Comparison of ENCODE assay signal across 26 mouse cellular contexts in genomic region chr19:43477436-43477835, GRCm38 (mm10).
"Had no signal": no experiment of that assay in that cellular context is flagged by ENCODE, and none has a peak within 500 bp of the region (broad histone marks: within the 10 kb centered on the region; RNA-seq: fewer than 3 reads in every experiment).

No protein-coding gene starts in this region.

- ATAC-seq: hindbrain, postnatal 0 days; intestine, embryonic 16.5 days; liver, embryonic 12.5 days had no signal

- H3K4me2 ChIP-seq: heart, embryonic 11.5 days; heart, embryonic 15.5 days; hindbrain, embryonic 13.5 days; hindbrain, embryonic 15.5 days; kidney, embryonic 15.5 days; limb, embryonic 13.5 days; limb, embryonic 15.5 days; liver, embryonic 12.5 days had no signal

- DNase-seq: gastrocnemius, postnatal 14 days; gastrocnemius, postnatal 36 days; heart, adult 11 months; heart, adult 2 months; heart, postnatal 14 days; heart, postnatal 36 days; kidney, adult 11 months; kidney, adult 2 months; kidney, adult 9 months; kidney, postnatal 14 days; kidney, postnatal 36 days; layer of hippocampus, adult 9-11 months; layer of hippocampus, postnatal 36 days; left cerebral cortex, postnatal 4 days had no signal

- H3K27ac ChIP-seq: heart, adult 2 months; heart, embryonic 13.5 days; heart, embryonic 15.5 days; hindbrain, embryonic 13.5 days; hindbrain, embryonic 15.5 days; hindbrain, postnatal 0 days; kidney, embryonic 15.5 days; kidney, postnatal 0 days; limb, embryonic 13.5 days; limb, embryonic 15.5 days; liver, embryonic 12.5 days had no signal

- H3K4me1 ChIP-seq: hindbrain, embryonic 15.5 days; kidney, embryonic 15.5 days had no signal

- H3K9ac ChIP-seq: heart, embryonic 13.5 days; heart, embryonic 15.5 days; hindbrain, embryonic 13.5 days; hindbrain, embryonic 15.5 days; kidney, embryonic 15.5 days; limb, embryonic 13.5 days; limb, embryonic 15.5 days; liver, embryonic 12.5 days had no signal

- H3K4me3 ChIP-seq: heart, adult 2 months; heart, embryonic 13.5 days; heart, embryonic 15.5 days; hindbrain, embryonic 13.5 days; hindbrain, embryonic 15.5 days; kidney, embryonic 15.5 days; limb, embryonic 13.5 days; limb, embryonic 15.5 days; liver, embryonic 12.5 days had no signal

- H3K9me3 ChIP-seq: heart, embryonic 13.5 days; heart, embryonic 15.5 days; hindbrain, embryonic 13.5 days; hindbrain, embryonic 15.5 days; kidney, embryonic 15.5 days; limb, embryonic 13.5 days; limb, embryonic 15.5 days; liver, embryonic 12.5 days had no signal

- H3K27me3 ChIP-seq: heart, embryonic 13.5 days; hindbrain, embryonic 13.5 days; hindbrain, embryonic 15.5 days; kidney, embryonic 15.5 days; limb, embryonic 13.5 days; limb, embryonic 15.5 days had no signal

- H3K36me3 ChIP-seq: heart, embryonic 13.5 days; heart, embryonic 15.5 days; hindbrain, embryonic 13.5 days; hindbrain, embryonic 15.5 days; kidney, embryonic 15.5 days; limb, embryonic 13.5 days; limb, embryonic 15.5 days; liver, embryonic 12.5 days had no signal
